Mouse (Mus musculus): ENCODE data around the gene Lrrc58. TPM values are rescaled to one million over a fixed set of nuclear protein-coding genes. Genes with fewer than 3 reads are reported as not detected.

The Lrrc58 gene
- polyA plus RNA-seq, 1 experiment from 2014 or later: 48.2 TPM

DNA sequence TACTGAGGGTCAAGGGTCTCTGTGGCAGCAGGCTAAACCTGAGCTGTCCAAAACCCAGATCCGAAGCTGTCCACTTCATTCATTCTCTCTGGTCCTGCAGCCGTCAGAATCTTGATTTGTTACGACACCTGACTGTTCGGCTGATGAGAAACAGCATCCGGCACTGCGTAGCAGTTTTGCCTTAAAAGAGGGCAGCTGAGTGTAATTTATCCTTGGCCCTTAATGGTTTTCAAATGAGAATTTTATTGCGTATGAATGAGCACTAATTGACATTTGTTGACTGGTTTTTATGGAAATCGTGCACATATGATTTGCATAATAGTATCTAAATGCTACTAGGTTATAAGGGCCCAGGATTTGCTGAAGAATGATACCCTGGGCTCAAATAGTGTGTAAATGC, 69.1 kb downstream of the Lrrc58 start:
- ATAC-seq (ENCODE audit: low FRiP score, low read depth): no peak

More for the DNA sequence above, 69.1 kb downstream of the Lrrc58 start:
- Histone ChIP-seq H3K27me3 (no peaks in the 10 kb centered on the region), H3K36me3 (no peaks in the 10 kb centered on the region), H3K27ac (replicated peaks) (peak overlapping the region; percentile 47; the same call in 1 of the 2 replicates), H3K4me3 (no peak overlapping the region), H3K4me2 (no peak overlapping the region), H3K9me3 (no peaks in the 10 kb centered on the region), H3K9ac (no peak overlapping the region), H3K4me1 (replicated peaks) (peaks cover 24% of the 10 kb centered on the region)
- WGBS: 50% methylated on average over 8 of the region's 8 CpGs

Other genes with a start within 250 kb of the Lrrc58 start
- 56.8 and 59.9 TPM in 2 replicates for gene Ndufb4, start 213.9 kb upstream of the Lrrc58 start, polyA plus RNA-seq (2015; fragmentation: Nextera tagmentation; extraction: Ambion mirVana)
- gene Fstl1, start 91.5 kb upstream of the Lrrc58 start, polyA plus RNA-seq (2015; fragmentation: Nextera tagmentation; extraction: Ambion mirVana): 92.7 and 103 TPM in 2 replicates
- 0.14 and 0.27 TPM in 2 replicates for gene Gm36028, start 7.2 kb upstream of the Lrrc58 start, polyA plus RNA-seq (2015; fragmentation: Nextera tagmentation; extraction: Ambion mirVana)
- 3.3 and 5.7 TPM in 2 replicates for gene Gpr156, start 48.1 kb downstream of the Lrrc58 start, polyA plus RNA-seq (2015; fragmentation: Nextera tagmentation; extraction: Ambion mirVana)
- gene Gsk3b, start 220.6 kb downstream of the Lrrc58 start, polyA plus RNA-seq (2015; fragmentation: Nextera tagmentation; extraction: Ambion mirVana): 146 and 151 TPM in 2 replicates